Mouse (Mus musculus) adrenal gland, postnatal 36 days (tissue): ENCODE data around the gene Nek1. TPM values are rescaled to one million over a fixed set of nuclear protein-coding genes. Genes with fewer than 3 reads are reported as not detected.

ENCODE experiments used
- DNase-seq, 2 experiments: peaks; one replicate each; pipeline ENCODE4 v3.0.0; 2021; ENCODE audit warnings: mixed read lengths in 1 of 2
- total RNA-seq, 2 experiments: library from RNA; stranded (reverse); gene quantifications; 2 replicates each; pipeline ENCODE4 v1.2.3; 2021

The Nek1 gene
- total RNA-seq, 2 experiments from 2014 or later, result 14.2 to 15.3 TPM

GRCm38 (mm10) chr8:61158540-61158939 lies 165.5 kb downstream of the Nek1 start:
- DNase-seq, result no peak

DNA sequence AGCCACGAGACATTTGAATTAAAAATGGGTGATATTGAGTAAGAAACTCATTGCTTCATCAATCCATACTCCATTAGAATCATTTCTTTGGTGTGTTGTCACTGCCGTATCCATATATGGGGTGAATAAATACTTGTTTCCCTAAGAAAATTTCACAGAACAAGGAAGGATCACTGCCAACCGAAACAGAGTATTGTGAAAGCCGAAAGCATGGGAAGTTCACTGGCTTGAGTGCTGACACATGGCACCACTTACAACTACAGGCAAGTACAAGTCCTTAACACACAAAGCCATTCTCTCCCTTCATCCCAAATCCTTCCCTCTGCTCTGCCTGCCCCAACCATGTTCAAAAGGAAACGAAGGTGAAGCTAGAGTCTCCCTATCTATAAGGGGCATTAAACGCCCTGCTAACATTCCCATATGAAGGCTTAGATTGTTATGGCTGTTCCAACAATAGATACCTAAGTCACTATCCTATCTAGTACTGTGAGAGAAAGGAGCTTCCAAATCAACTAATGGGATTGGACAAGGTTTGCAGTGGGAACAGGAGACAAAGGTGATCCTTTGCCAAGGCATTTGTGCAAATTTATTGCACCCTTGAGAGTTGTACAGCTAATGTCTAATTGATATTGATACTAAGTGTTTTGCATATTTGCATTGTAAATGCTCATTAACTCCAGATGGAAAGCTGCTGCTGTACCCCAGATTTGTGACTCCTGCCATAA lies 168.6 kb downstream of the Nek1 start:
- DNase-seq, result no peak

DNA sequence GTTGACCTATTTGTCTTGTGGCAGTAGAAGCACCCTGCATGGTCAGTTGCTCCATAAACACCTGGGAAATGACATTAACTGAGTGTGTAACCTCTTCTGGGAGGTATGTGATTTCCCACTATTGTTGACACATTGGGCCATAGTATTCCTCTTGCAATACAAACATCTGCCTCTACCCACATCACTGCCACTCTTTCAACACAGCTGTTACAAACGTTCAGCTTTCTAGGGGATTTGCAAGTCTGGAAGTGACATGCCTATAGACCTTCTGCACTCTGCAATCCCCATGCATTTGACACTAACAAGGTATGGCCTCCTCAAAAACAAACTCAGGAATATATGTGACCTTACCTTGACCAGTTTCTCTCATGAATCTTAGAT lies 169.2 kb downstream of the Nek1 start:
- DNase-seq, result no peak

GRCm38 (mm10) chr8:61171546-61171945 lies 178.6 kb downstream of the Nek1 start:
- DNase-seq, result no peak

DNA sequence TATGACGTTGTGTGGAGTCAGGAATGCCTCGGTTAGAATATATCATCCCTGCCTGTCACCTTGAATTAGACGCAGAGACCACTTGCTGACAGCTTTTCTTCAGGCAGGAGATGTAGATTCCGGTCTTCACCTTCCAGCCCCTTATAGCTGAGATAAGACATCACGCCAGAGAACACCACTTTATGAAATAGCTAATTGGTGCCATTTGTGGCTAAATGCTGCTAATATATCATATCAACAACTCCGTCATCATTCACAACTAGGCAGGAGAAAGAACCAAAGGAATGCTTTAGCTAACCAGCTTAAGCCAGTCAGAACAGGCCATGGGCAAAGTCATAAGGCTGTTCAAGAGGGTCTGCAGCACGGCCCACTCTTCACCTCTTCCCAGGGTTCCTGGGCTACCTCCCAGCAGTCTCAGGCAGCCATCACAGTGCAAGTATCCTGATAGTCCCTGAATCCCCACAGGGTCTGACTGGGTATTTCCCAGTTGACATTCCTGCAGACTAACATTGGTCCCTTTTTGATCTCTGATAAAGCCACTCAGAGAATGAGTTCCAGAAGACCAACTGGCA lies 181.0 kb downstream of the Nek1 start:
- DNase-seq, result no peak

DNA sequence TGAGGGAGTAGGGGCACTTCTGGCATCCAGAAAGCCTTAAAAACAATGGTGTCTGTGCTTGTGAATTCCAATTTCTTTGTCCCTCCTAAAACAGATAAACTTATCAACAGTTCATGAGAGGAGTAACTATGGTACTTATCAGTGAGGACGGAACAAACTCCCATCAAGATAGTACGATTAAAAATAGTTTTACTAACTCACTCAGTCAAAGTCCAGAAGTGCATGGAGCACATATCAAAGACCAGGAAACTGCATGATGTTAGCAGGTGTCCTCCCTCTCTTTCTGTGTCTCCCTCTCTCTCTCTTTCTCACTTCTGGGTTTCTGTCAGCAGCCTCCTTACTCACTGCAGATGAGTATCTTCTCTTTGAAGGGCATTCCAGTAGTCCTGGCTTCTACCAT lies 182.9 kb downstream of the Nek1 start:
- no peak for DNase-seq

DNA sequence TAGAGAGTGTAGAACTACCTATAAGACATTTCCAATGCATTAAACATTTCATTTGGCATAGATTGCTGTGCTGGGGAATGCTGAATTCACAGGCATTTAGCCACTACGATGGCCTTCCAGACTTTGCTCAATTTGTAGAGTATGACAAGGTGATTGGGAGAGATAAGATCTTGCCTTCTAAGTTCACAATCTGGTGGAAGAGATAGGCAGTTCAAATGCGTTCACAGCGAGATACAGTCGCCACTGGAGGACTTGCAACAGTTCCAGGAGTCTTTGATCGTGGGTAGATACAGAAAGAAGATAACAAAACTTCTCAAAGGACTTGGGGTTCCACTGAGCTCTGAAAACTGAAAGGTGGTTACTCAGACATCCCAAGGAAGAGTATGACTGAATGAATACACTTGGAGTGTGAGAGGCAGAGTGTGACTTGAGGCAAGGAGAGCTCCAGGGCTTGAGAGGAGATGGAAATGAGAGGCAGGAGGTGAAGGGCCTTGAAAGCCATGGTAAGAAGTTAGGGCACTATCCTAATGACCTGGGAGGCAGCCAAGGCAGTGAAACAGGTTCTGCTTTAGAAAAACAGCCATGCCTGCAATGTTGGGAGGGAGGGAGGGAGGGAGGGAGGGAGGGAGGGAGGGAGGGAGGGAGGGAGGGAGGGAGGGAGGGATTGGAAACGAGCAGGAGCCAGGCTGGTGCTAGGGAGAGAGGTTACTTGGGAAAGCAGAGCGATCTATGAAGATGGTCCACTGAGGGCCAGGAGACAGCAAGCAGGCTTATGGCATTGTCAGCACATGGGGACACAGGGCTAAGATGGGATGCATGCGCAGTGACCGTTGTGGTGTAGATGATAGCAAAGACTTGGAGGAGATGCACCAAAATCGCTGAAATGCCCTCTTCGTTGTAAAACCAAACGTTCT lies 184.9 kb downstream of the Nek1 start:
- DNase-seq, result no peak

GRCm38 (mm10) chr8:61178594-61179140 lies 185.7 kb downstream of the Nek1 start:
- no peak for DNase-seq

Other genes starting within 250 kb of the Nek1 start
- 10 to 100 TPM; 19.7 to 29.9 TPM for gene Hpf1, start 102.8 kb upstream of the Nek1 start, total RNA-seq
- 10 to 100 TPM; 44.8 to 51.2 TPM for gene Clcn3, start 9.9 kb upstream of the Nek1 start, total RNA-seq
- 10 to 100 TPM; 10.3 to 12.7 TPM for gene Sh3rf1, start 230.7 kb downstream of the Nek1 start, total RNA-seq